Mouse (Mus musculus): Measurements from ENCODE around the gene Lmf1. TPM values are rescaled to one million over a fixed set of nuclear protein-coding genes. Genes with fewer than 3 reads are reported as not detected.

Gene Lmf1
- 10 to 100 TPM; 24.9 to 34.0 TPM for total RNA-seq (2021)

DNA sequence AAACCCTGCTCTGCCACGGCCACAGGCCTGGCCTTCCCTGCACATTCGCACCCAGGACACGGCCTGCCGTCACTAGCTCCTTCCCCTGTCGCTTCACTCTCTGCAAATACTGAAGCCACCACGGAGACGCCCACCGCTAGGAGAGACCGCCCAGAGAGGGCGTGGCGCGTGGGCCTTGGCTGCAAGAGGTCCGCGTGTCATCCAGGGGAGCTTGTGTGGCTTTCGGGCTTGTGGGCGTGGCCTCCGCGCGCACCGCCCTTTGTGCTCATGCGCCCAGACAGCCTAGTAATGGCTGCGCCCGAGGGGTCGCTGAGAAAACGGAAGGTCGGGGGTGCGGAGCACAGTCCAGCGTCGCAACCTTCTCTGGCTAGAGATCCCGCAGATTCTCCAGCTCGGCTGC, at the start of gene Lmf1:
Lmf1 (plus strand) TSS at position 166 of the 400 bp plus-strand sequence.
- DNase-seq (ENCODE audit: extremely low spot score in 1 of 2, low spot score in 1 of 2): peak; percentile 78 to 83

DNA sequence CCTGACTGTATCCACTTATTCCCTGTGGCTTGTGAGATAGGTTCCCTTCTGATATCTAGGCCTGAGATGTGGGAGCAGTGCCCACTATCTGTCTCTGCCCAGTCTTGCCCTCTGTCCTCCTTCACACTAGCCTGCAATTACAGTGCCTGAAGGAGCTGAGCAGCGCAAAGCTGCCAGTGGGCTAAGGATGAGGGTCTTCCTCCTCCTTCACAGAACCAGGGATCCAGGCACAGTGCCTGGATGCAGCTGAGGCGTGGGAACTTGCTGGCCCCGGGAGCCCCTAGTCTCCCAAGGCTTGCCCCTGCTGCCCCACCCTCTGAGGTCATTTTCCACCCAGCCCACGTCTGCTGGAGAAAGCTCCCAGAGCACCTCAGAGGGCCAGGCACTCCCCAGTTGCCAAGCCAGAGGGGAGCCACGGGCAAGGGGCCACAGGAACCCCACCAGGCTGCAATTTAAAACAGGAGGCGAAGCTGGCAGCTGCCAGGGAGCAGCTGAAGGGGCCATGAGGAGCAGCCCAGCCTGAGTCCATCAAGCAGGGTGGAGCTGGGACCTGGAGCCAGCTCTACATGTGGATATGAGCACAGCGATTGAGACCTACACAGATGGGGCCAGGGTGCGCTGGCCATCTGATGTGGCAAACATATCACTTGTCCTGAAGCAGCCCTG, 48.4 kb upstream of the Lmf1 start:
- DNase-seq (ENCODE audit: extremely low spot score in 1 of 2, low spot score in 1 of 2): no peak

- DNase-seq (ENCODE audit: extremely low spot score in 1 of 2, low spot score in 1 of 2): no peak
Measured at GRCm38 (mm10) chr17:25538945-25539875, 39.7 kb upstream of the Lmf1 start.

- no peak for DNase-seq (ENCODE audit: extremely low spot score in 1 of 2, low spot score in 1 of 2)
Measured at GRCm38 (mm10) chr17:25540731-25541130, 38.2 kb upstream of the Lmf1 start.

DNA sequence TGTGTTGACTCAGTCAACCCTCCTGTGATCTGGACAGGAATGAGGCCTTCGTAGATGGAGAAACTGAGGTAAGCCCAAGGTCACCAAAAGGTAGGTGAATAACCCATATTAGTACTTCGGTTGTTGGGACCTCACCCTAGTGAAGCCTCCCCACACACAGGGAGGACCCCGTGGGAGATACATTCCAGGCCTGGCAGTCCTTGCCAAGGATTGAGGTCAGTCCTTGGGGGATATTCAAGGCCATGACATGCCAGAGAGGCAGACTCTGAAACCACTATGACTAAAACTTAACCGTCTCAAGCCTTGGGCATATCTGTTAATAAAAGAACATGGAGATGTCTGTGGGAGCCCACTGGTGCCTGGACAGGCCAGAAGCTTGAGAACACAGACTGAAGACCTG, 37.1 kb upstream of the Lmf1 start:
- no peak for DNase-seq (ENCODE audit: extremely low spot score in 1 of 2, low spot score in 1 of 2)

DNA sequence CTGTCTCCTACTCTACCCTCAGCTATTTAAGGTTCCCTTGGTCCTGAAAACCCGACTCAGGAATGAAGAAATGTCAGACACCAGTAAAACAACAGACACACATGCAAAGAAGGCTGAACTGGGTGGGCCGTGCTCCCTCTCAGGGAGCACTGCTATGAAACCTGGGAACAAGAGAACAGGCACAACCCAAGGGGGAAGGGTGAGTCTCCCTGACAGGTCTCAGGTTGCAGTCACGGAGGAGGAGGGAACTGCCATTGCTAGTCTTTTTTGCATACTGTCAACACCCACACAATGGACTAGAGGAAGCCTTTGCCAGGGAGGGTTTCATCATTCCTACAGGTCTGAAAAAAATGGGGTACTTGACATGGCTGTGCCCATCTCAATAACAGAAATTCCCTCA, 31.9 kb upstream of the Lmf1 start:
- no peak for DNase-seq (ENCODE audit: extremely low spot score in 1 of 2, low spot score in 1 of 2)

- no peak for DNase-seq (ENCODE audit: extremely low spot score in 1 of 2, low spot score in 1 of 2)
Measured at GRCm38 (mm10) chr17:25550020-25550419, 28.9 kb upstream of the Lmf1 start.

GRCm38 (mm10) chr17:25551313-25551712, 27.6 kb upstream of the Lmf1 start:
- DNase-seq (ENCODE audit: extremely low spot score in 1 of 2, low spot score in 1 of 2): no peak

- no peak for DNase-seq (ENCODE audit: extremely low spot score in 1 of 2, low spot score in 1 of 2)
Measured at GRCm38 (mm10) chr17:25555159-25555558, 23.7 kb upstream of the Lmf1 start.

DNA sequence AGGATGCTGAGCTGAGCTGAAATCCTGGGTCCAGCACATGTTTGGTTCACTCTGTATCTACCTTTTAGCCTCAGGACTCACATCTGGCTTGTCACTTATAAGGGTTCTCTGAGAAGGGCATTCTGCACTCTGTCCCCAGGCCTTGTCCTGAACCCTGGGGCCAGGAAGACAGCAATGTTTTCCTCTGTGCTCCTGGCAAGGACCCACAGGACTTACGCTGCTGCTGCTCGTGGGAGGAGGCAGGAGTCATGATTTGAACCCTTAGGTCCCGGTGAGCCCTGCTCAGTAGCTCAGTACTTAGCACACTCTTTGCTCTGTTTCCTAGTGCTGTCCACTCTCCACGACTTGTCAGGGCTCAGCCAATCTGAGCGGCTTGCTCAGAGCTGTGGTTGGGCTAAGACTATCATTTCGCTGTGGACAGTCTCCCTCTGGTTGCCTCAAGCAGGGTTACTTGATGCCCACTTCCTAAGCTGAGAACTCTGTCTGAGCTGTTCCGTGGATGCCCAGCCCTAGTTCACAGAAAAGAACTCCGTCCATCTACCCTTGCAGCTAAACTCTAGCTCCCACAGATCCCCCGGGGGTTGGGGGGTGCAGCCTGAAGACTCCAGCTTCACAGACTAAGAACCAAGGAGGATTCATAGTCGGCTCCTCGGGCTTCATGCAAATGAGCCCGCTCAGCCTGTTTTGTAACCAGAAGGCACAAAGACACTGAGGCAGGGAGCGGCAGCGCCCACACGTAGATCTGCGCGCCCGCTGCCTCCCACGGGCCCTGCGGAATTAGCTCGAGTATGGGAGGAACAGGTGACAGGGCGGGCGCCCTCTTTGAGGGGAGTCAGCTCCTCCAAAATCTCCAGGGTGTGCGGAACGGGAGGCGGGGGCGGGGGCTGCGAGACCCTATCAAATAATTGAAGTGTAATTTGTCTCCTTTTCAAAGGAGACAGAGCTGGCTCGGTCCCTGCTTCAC, 22.9 kb upstream of the Lmf1 start:
- peak; percentile 60 to 68 for DNase-seq (ENCODE audit: extremely low spot score in 1 of 2, low spot score in 1 of 2)

DNA sequence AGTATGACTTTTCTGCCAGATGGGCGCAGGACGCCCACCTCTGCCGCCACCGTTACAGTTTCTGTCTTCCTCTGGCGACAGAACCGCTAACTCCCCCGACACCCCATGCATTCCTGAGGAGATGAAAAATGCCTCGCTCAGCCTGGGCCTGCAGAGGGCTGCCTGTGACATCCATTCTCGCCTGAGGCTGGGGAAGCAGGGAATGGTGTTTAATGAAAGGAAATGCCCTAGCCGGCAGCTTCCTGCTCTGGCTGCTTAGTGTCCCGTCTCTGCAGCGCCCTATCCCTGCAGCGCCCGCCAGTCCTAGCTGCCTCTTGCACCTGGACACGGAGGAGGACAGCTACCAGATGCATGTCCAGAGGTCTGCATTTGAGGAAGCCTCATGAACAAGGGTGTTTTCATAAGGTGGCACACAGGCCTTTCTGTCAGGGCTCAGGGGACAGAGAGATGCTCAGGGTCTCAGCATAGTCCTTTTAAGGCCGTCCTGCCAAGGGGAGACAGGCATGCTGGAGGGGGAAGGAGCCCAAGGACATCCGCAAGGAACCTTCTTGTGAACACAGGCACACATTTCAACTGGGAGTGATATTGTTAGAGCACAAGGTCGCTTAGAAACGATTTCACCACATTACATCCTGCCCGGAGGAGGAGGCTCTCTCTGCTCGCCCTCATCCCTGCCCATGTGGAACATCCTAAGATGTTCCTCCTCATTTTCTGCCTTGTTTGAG, 22.1 kb upstream of the Lmf1 start:
- peak in 1 of 2 experiments; percentile 60 for DNase-seq (ENCODE audit: extremely low spot score in 1 of 2, low spot score in 1 of 2)

GRCm38 (mm10) chr17:25559634-25560033, 19.3 kb upstream of the Lmf1 start:
- DNase-seq (ENCODE audit: extremely low spot score in 1 of 2, low spot score in 1 of 2): no peak

- DNase-seq (ENCODE audit: extremely low spot score in 1 of 2, low spot score in 1 of 2): no peak
Measured at GRCm38 (mm10) chr17:25560554-25561222, 18.2 kb upstream of the Lmf1 start.

DNA sequence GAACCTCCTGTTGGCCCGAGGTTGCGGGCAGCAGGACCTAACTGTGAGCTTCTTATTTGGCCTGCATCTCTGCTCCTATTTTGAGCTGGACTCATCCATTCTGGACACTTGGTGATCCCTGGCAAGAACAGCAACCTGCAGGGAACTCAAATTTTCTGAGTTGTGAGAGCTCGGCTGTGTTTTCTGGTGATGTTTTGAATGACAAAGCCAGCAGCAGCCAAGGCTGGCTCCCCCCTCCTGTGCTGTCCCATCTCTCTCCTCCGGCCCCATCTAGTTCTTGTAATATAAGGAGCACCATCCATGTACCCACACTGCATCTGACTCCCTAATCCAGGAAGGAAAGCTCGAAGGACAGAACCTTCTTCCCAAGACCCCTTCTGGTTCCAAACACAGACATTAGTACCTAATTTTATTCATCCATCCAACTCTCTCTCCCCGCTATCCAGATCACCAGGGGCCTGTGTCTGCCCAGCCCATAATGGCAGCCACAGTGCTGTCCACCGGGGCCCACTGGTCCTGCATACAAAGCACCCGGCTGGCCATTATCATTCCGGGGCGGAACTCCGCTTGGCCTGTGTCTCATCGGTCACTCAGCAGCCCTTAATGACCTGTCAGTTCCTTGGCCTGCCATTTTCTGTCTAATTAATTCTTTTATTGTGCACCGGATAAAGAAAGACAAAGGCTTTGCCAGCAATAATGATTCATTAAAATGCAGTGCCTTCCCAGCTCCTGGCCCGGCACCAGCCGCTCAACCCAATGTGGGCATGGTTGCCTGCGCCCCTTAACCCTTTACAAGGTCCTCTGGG, 17.5 kb upstream of the Lmf1 start:
- peak in 1 of 2 experiments; percentile 40 for DNase-seq (ENCODE audit: extremely low spot score in 1 of 2, low spot score in 1 of 2)

GRCm38 (mm10) chr17:25564481-25564880, 14.4 kb upstream of the Lmf1 start:
- DNase-seq (ENCODE audit: extremely low spot score in 1 of 2, low spot score in 1 of 2): no peak

DNA sequence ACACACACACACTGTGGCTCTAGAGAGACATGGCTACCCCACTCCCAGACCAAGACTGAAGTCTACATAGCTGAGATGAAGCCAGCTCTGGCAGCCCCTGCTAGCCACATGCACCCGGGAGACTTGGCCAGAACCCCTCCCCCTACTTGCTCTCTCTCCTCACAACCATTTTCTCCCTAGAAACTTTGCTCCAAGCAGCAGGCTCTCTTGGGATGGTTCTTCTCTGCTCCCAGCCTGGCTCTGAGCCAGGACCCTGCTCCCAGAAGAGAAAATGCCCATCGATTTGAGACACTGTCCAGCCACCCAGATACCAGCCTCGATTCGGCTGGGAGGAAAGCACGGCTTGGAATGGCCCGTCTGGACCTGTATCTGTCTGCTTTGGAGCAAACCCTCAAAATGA, 13.6 kb upstream of the Lmf1 start:
- peak in 1 of 2 experiments; percentile 32 for DNase-seq (ENCODE audit: extremely low spot score in 1 of 2, low spot score in 1 of 2)

DNA sequence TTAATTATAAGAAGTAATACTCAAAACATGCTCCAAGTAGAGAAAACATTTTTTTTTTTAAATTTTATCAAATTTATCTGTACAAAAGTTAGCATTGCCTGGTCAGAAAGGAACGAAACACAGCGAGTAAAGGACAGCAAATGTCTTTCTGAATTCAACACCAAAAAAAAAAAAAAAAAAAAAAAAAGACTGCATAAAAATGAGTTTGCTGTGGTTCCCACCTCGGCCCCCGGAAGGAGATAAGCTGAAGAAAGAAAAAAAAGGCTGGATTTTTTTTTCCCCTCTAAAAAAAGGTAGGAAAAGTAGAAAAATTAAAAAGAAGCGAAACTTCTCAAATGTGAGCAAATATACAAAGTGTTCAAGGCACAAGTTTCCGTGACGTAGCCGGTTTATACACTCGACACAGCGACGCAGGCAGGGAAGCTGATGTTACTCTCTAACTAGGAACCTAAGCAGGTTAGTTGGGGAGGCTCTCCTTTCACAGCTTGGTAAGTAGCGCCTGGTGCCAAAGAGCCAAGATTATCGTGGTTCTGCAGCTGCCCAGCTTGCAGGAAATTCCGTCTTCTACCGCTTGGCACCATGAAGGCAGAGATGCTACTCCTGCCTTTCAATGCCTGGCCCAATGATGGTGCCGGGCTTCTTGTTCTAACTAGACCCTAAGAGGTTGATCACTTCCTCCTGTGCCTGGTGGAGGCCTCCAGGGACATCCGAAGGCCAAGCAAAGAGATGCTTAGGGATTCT, 12.9 kb upstream of the Lmf1 start:
- no peak for DNase-seq (ENCODE audit: extremely low spot score in 1 of 2, low spot score in 1 of 2)

GRCm38 (mm10) chr17:25567261-25567660, 11.6 kb upstream of the Lmf1 start:
- peak in 1 of 2 experiments; percentile 30 for DNase-seq (ENCODE audit: extremely low spot score in 1 of 2, low spot score in 1 of 2)

Measured in layer of hippocampus, postnatal 25 days (tissue).